Mouse (Mus musculus) retina, postnatal 1 day (tissue): ENCODE data around the gene Slc39a11.
A peak's percentile ranks its signal among the peaks of the same experiment; 100 is the strongest.

Experiments used
- DNase-seq: peaks from one replicate; pipeline ENCODE4 v3.0.0-alpha.2; 2012

Slc39a11 gene

DNA sequence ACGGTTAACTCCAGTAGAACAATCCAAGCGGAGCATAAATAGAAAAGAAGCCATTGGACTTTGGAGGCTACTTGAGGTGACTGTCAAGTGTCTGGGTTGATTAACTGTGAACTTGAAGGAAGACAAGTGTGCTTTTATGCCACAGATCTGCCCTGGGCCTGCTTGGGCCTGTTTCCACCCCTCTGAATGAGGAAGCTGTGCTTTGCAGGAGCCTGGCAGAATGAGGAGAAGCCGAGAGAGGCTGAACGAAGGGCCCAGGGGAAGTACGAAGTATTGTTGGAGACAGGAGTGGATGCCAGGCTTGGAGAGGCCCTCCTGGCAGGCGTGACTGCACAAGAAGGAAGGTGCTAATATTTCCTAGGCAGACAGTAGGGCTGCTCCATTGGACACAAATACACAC lies 378.0 kb downstream of the Slc39a11 start:
- no peak for DNase-seq

DNA sequence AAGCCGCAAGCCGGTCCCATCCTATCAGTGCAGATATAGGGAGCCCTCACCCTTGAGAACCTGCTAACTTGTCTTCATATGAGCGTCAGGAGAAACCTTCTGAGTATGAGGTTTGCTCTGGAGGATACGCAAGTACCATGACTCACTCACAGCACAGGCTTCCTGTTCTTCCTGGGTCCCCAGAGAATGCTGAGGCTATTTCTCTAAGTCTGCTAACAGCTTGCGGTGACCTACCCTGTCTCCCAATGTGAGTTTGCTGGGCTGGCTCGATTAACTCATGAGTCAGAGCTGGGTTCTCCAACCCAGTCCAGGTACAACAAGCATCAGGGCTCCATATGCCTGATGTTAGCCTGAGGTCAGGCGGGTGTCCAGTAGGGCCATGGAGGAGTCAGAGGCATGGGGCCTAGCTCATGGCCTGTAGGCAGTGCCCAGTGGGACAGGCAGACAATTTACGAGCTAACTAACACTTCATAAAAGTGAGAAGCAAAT lies 381.0 kb downstream of the Slc39a11 start:
- no peak for DNase-seq

DNA sequence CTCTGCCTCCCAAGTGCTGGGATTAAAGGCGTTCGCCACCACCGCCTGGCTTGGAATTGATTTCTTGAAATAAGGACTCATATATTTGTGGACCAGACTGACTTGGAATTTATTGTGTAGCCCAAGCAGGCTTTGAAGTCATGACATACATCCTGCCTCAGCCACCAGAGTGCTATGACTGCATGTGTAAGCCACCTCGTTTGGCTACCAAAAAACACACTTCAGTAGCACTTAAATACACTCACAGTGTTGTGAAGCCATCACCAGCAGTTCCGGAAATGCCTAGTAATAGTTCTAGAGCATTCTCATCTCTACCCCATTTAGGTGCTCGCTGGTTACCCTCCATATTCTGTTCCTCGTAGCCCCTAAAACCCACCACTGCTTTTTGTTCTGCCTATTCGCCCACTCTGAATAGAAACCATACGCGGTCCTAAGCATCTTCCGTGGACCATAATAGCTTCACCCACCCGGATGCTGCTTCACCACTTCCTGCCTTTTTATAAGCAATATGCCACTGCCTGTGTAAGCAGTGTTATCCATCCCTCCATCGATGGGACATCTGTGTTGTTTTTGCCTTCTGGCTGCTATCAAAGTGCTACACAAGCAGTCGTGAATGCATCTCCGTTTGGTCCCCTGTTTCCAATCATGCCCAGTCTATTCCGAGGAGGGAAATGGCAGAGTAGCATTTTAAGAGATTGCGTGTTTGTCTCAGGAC lies 382.2 kb downstream of the Slc39a11 start:
- DNase-seq, result no peak

DNA sequence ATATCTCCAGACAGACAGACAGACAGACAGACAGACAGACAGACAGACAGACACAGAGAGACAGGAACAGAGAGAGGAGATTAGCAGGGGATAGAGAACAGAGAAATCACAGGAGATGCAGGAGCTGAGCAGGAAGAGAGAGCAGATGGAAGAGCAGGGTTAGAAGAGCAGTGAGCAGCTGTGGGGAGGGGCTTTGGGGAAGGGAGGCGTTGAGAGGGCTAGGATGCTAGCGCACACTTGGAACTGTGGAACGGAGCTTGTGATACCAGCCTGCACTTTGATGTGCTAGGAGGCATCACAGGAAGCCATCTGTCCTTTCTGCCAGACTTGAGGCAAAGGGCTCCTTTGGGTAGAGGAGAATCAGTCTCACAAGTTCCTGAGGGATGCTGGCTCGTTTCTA lies 383.2 kb downstream of the Slc39a11 start:
- DNase-seq, result peak; percentile 51

DNA sequence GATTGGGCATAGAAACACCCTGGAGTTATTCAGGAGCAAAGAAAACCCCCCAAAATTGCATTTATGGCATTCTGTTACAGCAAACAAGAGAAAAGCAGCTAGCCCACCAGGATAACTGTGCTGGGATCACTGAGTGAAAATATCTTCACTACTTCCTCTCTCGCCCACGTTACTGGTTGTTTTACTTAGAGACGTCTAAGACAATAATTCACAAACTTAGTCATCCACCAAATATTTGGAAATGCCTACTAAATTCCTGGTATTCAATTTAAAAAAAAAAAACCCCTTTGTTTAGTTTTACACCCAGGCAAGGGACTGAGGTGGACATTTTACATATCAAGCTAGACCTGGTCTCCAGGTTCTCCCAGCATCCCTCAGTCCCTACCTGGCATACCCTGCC lies 384.3 kb downstream of the Slc39a11 start:
- DNase-seq, result no peak

DNA sequence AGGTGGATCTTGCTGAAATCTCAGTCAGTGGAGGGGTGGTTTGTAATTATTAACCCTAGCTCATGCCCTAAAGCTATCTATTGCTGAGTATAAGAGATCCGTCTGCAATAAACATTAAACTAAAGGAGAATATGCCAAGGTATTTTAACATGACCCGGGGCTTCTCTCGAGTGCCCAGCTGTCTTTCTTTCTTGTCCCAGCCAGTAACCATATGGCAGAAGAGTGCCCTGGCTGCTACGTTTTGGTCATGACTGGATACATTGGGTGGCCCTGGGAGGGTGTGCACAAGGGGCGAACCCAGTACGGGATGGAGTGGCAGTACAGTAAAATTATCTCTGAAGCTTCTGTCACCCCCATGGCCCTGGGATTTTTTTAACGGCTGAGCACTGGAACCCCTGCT lies 385.9 kb downstream of the Slc39a11 start:
- no peak for DNase-seq

DNA sequence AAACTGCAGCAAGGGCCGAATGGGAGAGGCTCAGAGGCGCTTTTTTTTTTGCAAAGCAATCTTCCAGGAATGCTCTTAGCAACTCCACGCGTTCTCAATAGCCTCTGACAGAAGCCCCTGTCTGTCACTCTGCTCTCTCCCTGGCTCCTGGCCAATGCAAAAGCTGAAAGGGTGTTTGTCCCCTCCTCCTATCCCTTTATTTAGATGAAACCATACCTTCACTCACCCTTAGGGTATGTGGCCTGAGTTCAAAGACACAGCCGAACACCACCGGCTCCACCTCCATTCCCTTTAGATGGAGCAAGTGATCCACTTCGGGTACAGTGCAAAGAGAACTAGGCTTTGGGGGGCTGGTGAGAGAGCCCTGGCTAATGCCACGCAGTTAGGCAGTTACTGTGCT lies 387.8 kb downstream of the Slc39a11 start:
- DNase-seq, result peak; percentile 32

DNA sequence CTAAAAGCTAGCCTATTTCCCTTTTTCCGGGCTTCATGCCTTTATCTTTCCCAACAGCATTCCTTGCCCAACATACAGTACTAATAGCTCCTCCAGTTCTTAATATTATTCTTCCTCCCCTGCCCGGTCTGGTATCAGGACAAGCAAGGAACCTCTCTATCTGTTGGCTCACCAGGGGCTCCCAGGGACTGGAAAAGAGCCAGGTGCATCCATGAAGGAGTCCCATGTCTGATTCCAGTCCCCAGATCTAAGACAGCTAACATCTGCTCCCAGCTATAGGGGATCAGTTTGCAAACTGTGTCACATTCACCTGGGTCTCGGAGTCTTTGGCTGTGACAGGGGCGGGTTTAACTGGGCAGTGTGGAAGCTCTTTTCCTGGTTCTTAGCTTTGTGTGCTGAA lies 388.5 kb downstream of the Slc39a11 start:
- no peak for DNase-seq

DNA sequence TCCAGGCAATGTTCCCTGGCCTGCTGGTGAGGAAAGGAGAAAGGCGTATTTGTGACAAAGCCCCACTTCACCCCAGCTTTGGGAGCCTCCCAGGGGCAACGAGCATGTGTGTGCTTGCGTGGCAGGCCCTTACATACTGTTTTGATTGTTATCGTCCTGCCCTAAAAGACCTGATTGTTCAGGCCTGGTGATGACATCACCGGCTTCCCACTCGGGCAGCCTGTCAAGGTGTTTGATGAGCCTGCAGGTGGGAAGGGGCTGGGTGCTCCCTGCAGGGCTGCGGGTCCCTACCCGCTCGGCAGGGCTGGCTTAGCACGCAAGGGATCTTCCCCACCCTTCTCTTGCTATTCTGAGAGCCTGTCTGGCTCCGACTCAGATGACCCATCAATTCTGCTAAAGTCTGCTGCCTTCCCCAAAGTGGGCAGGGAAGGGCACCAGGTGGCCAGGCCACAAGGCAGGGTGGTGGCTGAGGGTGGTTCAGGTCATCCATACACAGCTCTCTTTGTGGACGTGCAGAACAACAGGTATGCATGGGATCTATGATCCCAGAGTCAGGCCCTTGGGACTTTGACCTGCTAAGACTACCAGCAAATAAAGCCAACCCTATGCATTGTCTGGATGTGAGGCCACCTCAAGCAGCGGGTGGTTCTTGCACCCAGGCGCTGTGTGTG lies 390.0 kb downstream of the Slc39a11 start:
- no peak for DNase-seq

DNA sequence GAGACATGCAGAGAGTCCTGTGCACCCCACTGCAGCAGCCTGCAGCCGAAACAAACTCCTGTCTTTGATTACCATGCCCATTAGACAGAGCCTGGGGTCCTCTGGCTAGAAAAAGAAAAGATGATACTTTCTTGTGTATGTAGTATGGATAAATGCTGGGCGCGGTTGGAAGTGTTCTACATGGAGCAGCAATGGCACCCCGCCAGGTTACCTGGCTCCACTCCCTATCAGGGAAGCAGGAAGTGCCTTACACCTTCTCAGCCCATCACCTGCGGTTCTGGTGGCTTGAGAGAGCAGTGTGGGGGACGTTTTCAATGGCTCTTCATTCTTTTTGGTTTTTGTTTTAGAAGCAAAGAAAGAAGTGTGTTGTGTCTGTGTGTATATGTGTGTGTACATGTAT lies 391.9 kb downstream of the Slc39a11 start:
- DNase-seq, result no peak

DNA sequence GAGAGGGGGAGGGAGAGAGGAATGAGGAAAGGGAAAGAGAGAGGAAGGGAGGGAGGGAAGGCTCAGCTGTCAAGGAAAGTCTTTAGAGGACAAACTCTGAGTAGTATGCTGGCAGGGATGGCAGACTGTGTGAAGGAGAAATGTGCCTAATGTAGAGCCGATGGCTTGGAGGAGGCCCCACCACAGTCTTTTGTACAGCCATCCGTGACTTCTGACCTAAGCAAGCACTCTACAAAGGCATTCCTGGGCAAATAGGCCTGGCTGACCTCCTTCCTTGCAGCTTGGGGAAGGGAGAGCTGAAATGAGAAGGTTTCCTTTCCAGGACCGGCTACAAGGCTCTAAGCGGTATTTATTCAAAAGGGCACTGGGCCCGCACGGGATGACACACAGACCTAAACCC lies 395.2 kb downstream of the Slc39a11 start:
- peak; percentile 25 for DNase-seq

DNA sequence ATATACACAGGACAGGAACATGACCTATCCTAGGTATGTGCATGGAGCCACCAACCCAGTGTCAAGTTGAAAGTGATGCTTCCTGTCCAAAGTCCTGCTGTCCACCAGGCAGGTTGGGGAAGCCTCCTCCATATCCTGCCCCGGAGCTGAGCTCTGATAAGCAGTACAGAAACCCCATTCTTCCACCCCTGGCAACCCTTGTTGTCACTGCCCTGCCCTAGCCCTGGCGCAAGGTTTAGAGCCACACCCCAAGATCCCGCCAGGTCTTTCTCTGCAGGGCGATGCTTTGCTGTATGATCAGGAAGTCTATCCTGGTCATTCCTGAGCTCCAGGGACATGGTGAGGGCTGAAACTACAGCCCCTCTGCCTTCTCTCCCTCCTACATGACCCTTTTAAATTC lies 396.7 kb downstream of the Slc39a11 start:
- DNase-seq, result no peak

DNA sequence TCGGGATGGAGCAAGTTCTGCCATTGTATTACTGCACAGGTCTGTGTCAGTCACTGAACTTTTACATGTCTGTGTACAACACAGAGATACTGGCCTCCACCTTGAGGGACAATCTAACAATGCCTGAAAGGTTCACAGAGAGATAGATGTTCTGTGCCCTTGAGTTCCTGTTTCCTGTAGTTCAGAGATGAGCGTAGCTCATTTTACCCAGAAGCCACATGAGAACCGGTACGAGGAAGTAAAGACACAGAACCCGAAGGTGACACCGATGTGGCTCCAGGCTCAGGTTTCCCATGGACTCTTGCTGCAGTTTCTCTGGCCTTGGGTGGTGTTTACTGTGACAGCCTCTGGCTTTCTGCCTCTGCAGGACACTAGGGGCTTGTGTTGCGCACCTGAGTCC lies 398.7 kb downstream of the Slc39a11 start:
- no peak for DNase-seq

DNA sequence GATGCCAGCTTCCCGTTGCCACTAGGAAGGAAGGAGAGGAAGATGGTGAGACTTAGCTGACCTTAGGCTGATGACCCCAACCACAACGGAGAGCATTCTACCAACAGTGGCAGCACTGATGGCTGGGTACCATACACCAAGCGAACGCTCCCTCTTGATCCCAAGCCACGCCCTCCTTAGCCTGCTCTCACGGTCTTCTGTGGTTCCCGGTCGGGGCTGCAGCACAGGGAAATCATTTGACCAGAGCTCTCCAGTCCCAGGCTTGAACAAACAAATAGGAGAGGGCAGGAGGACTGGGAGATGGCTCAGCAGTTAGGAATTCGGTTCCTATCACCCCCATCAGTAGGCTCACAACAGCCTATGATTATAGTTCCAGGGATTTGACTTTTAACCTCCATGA lies 403.4 kb downstream of the Slc39a11 start:
- DNase-seq, result no peak

DNA sequence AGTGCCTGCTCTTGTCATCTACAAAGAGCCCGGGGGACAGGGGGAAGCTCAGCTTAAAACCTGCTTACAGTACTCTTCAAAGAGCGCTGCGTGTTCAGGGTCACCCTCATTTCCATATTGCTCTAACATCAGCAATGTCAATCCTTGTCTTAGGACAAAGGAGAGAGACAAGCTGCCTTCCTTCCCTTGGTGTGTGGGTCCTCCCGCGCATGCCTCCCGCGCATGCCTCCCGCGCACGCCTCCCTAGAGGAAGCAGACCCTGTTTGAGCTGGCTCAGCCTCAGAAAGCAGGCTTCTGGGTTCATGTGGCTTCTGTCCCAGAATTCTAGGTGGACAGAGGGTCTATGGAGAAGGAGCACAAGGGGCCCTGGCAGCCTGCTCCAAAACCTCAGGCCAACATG lies 404.2 kb downstream of the Slc39a11 start:
- no peak for DNase-seq

DNA sequence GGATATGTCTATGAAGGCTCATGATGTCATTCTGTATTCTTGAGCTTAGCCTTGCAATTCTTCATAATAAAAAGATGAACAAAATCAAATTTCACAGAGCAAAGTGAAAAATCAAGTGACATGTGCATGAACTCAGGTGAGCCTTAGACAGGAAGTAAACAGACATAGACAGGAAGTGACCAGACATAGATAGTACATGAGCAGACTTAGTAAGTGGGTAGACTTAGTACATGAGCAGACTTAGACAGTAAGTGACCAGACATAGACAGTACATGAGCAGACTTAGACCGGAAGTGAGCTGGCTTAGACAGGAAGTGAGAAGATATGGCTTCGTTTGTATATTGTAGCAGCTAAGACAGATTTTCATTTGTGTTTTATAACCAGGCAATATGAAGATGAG lies 415.4 kb downstream of the Slc39a11 start:
- DNase-seq, result no peak

DNA sequence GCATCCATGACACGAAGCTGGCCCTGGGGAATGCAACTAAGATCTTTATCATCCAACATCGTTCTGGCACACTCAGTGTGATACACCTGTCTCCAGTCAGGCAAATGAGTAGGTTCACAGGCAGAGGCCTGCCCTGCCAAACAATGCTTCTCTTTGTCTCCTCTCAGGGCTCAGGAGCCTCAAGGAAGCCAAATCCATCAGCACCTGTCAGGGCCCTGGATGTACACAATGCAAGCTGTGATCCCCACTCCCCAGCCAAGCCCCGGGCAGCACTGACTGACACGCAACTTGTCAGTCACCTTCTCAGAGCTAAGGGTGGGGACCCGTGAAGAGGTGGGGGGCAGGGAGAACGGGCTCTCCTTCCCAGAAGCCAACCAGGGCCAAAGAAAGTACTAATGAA lies 417.8 kb downstream of the Slc39a11 start:
- peak; percentile 47 for DNase-seq

DNA sequence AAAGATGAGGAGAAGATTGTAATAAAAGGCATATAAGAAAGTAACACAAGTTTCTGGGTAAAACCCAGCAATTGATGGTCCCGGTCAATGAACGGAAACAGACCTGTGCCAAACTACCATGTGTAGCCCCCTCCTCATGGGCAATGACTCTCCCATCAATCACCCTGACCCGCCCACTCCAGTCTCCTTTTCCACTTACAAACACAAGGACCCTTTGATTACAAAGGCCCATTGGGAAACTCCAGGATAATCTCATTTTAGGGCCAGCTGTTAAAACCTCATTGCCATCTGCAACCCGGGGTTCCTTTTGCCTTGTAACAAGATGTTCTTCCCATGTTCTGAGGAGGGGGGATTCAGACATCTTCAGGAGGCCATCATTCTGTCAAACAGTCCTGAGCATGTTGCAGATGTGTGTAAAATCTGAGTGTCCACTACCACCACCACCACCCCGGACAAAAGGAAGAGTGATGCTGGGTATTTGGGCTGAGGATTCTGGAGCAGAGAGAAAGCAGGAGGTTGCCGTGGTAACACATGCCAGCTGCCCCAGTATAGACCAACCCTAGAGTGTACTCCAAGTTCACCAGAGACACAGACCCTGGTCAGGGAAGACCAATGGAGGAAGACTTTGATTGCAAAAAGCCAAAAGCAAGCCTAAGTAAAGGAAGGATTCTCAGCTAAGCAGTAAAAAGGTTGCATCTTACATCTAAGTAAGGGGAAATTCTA lies 419.3 kb downstream of the Slc39a11 start:
- peak; percentile 62 for DNase-seq

DNA sequence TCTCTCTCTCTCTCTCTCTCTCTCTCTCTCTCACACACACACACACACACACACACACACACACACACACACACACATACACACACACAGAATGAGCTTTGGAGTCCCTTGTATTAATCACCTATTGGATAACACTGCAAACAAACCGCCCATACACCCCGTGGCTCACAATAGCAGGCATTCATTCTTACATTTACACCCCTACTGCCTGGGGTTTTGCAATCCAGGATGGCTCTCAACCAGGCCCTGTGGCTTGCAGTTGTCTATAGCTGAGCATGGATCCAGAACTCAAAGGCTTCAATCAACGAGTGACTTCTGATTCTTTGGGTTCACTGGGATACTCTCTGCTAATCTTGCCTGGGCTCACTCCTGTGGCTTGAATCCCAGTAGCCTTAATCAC lies 424.1 kb downstream of the Slc39a11 start:
- no peak for DNase-seq

DNA sequence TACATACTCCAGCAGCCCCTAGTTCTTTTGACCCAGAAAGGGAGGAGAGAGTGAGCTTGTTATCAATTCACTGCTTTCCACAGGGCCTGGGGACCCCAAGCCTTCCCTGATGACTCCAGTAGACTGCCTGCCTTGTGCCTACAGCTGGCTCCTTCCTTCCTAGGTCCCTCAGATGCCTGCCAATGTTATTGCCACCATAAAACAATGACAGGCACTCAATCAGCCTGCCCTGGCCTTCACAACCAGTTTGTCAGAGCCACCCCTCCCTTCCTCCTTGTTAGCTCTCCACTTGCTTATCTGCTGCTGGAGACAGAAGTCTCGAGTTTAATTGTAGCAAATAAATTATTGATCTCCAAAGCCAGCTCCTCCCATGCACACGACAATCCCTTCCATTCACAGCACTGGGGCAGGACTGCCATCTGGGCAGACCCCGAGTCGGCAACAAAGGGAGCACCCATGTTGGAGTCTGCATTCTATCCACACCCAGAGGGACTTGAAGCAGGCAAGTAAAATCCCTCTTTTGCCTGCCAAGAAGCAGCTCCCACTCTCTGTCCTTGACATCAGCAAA lies 426.0 kb downstream of the Slc39a11 start:
- DNase-seq, result no peak

DNA sequence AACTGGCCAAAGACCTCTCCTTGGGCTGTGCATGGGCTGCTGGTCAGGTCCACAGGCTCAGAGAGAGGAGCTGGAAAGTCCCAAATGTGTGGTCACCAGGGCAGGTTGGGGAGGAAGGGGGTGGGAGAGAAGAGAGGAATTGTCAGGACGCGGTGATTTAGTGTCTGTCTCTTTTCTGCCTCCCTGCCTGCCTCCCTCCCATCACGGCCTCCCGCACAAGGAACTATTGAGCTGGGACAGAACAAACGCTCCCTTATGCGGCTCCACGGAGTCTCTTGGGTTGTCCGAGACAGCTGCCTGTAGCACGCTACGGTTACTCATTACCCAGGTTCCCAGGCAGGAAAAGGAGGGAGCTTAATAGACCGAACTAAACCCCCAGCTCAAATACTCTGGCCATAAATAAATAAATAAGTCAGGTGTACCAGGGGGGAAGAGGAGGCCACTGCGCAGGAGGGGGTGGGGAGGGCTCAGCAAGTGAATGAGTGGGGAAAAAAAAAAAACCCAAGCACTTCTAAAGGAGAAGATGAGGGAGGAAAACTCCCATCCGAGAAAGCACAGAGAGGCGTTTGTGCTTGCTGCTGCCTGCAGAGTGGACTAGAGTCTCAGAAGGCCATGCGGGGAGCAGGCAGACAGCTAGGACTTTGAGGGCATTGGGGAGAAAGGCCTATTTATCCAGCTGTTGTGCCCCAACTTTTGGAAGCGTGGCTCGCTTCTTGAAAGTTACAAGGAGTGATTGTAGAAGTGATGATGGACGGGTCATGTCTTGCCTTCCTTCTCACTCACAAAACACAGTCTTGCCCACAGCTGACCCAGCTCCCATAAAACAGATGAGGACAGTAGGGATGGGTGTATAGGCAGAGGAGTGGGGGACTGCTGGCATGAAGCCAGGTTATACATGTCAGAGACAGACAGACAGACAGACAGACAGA lies 428.3 kb downstream of the Slc39a11 start:
- DNase-seq, result peak; percentile 95

DNA sequence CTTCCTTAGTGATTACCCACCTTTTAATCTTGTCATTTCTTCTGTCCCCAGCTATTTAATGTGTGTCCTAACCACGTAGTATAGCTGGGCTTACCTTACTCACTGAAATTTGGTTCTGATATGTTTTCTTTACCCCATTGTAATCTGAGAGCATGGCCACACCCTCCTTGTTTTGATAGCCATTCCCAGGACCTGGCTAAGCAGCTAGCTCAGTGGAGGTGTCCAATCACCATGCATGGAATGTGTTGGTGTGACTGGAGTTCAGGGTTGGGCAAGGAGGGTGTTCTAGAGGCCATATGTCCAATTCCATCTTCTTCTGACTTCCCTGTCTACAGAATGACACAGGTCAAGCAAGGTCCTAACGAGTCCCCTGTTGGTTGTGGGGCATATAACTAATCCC lies 429.2 kb downstream of the Slc39a11 start:
- no peak for DNase-seq

DNA sequence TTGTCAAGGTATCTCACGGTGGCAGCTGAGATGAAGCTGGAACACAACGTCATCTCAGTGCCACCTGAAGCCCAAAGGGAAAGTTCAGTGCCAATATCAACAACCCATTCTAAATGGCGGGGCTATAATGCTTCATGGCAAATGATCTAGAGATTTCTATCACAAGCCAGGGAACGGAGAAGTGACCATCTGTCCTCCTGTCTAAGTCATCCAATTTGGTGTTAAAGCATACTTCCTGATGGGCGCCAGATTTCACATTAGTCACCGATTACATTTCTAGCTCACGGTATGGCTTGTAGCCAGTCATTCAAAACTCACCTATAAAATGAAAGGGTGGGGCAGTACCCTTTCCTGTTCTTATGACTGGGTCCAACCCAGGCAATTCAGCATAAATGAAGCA lies 435.1 kb downstream of the Slc39a11 start:
- no peak for DNase-seq
